Mouse (Mus musculus): ENCODE measurements at regions not wholly inside any gene's neighbourhood (a gene's known extent, or its start where the extent isn't known, plus 50 kb on each side); places are given as distances from the start of the nearest gene placed in this dataset.

- DNase-seq: no peak
Measured at GRCm38 (mm10) chr2:92805761-92806160, 109.1 kb upstream of the Syt13 start.

GRCm38 (mm10) chr2:92806481-92807195 lies 108.3 kb upstream of the Syt13 start:
- no peak for DNase-seq

GRCm38 (mm10) chr2:92807404-92807803 lies 107.5 kb upstream of the Syt13 start:
- DNase-seq: no peak

- no peak for DNase-seq
Measured at GRCm38 (mm10) chr2:92808121-92808520, 106.8 kb upstream of the Syt13 start.

DNA sequence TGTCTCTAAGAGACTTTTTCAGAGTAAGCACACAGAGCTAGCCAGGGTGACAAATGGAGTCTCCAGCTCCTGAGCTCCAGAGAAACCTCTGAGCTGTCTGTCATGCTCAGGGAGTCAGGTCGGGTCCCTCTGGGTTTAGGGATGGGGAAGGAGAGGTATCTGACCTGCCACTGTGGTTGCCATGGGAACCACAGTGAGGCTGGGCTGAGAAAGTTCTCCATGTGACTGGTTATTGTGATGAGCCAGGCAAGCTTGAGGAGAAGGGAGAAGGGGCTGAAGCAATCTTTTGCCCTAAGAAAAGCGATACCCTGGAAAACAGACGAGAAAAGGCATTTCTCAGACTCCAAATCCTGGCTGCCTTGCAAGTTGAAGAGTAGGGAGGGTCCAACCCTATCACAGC lies 105.7 kb upstream of the Syt13 start:
- no peak for DNase-seq

DNA sequence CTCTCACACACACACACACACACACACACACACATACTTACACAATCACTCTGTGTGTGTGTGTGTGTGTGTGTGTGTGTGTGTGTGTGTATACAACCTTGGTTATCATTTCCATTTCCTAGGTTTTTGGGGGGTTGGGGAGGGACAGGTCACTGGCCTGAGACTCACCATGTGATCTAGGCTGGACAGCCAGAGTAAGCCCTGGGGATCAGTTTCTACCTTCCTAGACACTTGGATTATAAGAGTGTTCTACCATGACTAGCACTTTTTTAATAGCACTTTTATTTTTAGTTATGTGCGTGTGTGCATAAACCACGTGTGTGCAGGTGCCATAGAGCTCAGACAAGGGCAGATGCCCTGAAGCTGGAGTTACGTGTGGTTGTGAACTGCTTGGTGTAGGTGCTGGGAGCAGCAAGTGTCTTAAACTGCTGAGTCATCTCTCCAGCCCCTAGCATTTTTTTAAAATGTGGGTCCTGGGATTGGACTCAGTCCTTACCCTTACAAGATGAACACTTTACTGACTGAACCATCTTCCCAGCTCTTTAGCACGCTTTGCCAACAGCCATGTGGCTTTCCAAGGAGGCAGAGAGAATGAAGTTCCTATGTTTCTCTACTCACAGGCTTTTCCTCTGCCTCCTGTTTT lies 105.1 kb upstream of the Syt13 start:
- no peak for DNase-seq

GRCm38 (mm10) chr2:92810956-92811355 lies 103.9 kb upstream of the Syt13 start:
- DNase-seq: peak; percentile 58 to 62

- no peak for DNase-seq
Measured at GRCm38 (mm10) chr2:92813028-92813427, 101.9 kb upstream of the Syt13 start.

GRCm38 (mm10) chr2:92819586-92819985 lies 95.3 kb upstream of the Syt13 start:
- DNase-seq: no peak

DNA sequence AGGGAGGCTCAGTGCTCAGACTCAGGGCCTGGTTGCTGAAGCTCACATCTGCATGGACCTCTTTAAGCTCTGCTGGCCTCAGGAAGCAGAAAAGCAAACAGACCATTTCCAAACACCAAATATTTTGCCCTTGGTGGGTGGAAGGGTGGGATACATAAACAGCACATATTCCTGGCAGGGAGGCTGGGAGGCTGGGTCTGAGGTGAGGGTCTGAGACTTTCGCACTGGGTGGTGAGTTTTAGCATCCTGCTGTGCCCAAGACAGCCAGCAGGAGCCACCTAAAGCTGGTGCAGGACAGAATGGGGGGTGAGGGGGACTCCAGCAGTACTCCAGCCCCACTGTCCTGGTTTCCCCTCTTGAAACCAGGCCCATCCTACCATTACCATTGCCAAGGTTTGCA lies 90.6 kb upstream of the Syt13 start:
- DNase-seq: no peak

- DNase-seq: no peak
Measured at GRCm38 (mm10) chr2:92825395-92825794, 89.5 kb upstream of the Syt13 start.

DNA sequence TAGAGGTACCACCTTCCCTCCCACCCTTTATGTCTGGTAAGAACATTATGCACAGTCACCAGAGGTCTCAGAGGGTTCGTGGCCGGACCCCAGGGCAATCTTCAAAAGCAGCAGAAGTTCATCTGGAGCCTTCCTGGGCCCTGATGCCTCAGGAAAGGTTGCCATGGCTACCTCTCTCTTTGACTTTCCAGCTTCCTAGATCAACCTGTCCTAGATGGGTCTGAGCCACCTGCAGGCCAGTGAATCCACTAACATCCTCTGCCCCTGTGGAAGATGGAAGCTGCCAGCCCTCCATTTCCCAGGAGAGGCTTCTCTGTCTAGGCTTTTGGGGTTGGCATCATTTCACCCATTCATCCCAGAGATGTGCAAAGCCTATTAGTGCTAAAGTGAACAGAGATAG lies 84.8 kb upstream of the Syt13 start:
- no peak for DNase-seq

DNA sequence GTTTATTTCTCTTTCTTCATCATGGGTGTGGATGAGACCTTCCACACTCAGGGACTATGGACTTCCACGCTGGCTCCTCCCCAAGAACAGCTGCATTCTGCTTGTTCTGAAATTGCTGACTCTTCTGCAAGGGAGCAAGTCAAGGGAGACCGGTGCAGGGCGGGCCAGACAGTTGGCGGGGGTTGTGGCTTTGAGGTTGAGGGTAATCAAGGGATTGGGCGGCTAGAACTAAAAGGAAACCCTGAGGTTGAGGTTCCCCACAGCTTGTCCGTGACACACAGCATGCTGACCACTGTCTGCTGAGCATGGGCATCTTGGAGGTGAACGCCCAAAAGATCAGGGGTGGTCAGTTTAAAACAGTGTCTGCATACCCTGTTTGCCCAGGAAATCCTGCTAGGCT lies 83.1 kb upstream of the Syt13 start:
- no peak for DNase-seq

DNA sequence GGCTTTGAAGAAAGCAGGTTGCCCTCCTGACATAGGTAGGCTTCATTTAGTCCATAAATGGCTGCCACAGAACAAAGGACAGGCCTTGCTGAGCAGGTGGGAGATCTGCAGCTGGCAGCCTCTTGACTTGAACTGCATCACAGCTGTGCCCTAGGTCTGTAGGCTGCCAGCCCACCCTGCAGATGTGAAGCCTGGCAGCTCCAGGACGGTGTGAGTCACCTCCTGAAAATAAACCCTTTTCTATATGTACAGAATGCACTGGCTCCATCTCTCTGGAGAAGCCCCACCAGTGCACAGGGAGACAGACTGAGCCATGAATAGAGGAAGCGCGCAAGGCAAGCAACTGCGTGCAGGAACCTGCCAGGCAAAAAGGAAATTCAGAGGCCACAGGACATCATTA lies 78.7 kb upstream of the Syt13 start:
- no peak for DNase-seq

- DNase-seq: no peak
Measured at GRCm38 (mm10) chr2:92838012-92838411, 76.9 kb upstream of the Syt13 start.

GRCm38 (mm10) chr2:92840009-92840408 lies 74.9 kb upstream of the Syt13 start:
- peak; percentile 57 to 59 for DNase-seq

- no peak for DNase-seq
Measured at GRCm38 (mm10) chr2:92841626-92842025, 73.3 kb upstream of the Syt13 start.

- peak; percentile 41 to 66 for DNase-seq
Measured at GRCm38 (mm10) chr2:92845061-92845769, 69.7 kb upstream of the Syt13 start.

DNA sequence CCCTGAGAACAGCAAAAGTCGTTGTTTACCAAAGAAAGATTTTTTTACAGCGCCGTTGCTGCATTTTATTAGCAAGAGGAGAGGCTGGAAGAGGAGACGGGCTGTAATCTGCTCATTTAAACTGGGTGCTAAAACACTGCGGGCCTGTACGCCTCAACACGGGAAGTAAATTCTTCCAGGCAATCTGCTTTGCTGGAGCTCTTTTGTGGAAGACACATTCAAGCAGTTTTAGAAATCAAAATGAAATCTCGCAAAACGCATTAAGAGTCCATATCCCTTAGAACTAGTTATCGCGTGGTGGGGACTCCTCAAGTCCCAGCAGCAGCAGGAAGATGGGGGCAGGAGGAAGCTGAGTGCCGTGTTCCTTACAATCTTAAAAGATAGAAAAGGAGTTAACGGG lies 65.9 kb upstream of the Syt13 start:
- no peak for DNase-seq

DNA sequence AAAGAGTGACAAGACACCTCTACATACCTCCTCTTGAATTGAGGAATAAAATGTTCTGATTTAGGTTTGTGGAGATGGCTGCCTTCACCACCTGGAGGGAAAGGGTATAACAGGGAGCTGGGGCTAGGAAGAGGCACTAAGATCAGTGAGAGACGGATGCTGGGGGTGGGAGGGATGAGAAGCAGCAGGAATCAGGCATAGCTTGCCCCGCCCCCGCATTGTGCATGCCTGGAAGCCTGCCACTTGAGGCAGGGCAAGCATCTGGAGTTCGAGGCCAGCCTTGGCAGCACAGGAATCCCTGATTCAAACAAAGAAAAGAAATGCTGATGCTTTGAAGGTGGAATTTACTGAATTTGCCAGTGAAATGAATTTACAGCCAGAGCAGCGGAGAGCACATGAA lies 63.6 kb upstream of the Syt13 start:
- no peak for DNase-seq

GRCm38 (mm10) chr2:92853175-92853574 lies 61.7 kb upstream of the Syt13 start:
- DNase-seq: no peak

GRCm38 (mm10) chr2:92854331-92854730 lies 60.6 kb upstream of the Syt13 start:
- DNase-seq: no peak

DNA sequence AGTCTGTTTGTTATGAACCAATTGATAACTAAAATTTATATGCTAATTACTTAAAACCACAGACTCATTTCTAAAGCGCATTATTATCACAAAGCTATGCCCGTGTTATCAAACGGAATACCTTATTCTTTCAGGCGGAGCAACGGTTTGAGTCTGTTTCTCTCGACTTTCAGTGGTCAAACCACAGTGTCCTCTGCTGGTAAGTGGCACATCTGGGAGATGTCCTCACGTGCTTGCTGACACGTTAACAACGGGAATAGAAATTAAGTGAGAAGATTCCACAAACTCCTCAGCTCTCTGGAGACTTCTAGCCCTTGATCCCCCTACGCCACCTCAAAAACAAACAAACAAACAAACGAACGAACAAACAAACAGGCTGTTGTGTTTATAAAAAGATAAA lies 58.9 kb upstream of the Syt13 start:
- DNase-seq: no peak

All from adrenal gland, postnatal 36 days (tissue).